Mouse (Mus musculus) retina, embryonic 14.5 days (tissue): Measurements from ENCODE around the gene Nob1.

Source experiments
- DNase-seq: peaks from one replicate; pipeline ENCODE4 v3.0.0-alpha.2; 2015; ENCODE audit warnings: low spot score

The Nob1 gene

GRCm38 (mm10) chr8:107435962-107436831, 11.3 kb upstream of the Nob1 start, which contains the start of gene Wwp2:
Gene Wwp2, plus strand, starts transcription at chr8:107436365.
- DNase-seq: peak; percentile 79

- no peak for DNase-seq
These were observed 10.6 kb upstream of the Nob1 start for GRCm38 (mm10) chr8:107435421-107435961.

- no peak for DNase-seq
These were observed 6.0 kb upstream of the Nob1 start for GRCm38 (mm10) chr8:107430821-107431220.

- DNase-seq: no peak
These were observed 363 bp upstream of the Nob1 start for GRCm38 (mm10) chr8:107425230-107425597.

- DNase-seq: no peak
These were observed 675 bp downstream of the Nob1 start for GRCm38 (mm10) chr8:107424176-107424575.

GRCm38 (mm10) chr8:107417001-107417400, 7.8 kb downstream of the Nob1 start:
- DNase-seq: no peak

GRCm38 (mm10) chr8:107413881-107414280, 11.0 kb downstream of the Nob1 start:
- DNase-seq: no peak

- no peak for DNase-seq
These were observed 12.3 kb downstream of the Nob1 start for GRCm38 (mm10) chr8:107412552-107412951.

- DNase-seq: peak; percentile 75
These were observed 13.5 kb downstream of the Nob1 start for GRCm38 (mm10) chr8:107411391-107411790.

GRCm38 (mm10) chr8:107405935-107406334, 18.9 kb downstream of the Nob1 start:
- no peak for DNase-seq

GRCm38 (mm10) chr8:107404057-107404456, 20.8 kb downstream of the Nob1 start:
- DNase-seq: no peak

GRCm38 (mm10) chr8:107403038-107403781, 21.6 kb downstream of the Nob1 start, which contains the start of gene Nqo1:
Gene Nqo1, minus strand, starts transcription at chr8:107403206.
- DNase-seq: peak; percentile 81

GRCm38 (mm10) chr8:107401866-107402265, 23.0 kb downstream of the Nob1 start:
- no peak for DNase-seq

- no peak for DNase-seq
These were observed 25.4 kb downstream of the Nob1 start for GRCm38 (mm10) chr8:107399495-107399894.

- no peak for DNase-seq
These were observed 27.2 kb downstream of the Nob1 start for GRCm38 (mm10) chr8:107397665-107398064.

- DNase-seq: no peak
These were observed 28.7 kb downstream of the Nob1 start for GRCm38 (mm10) chr8:107396106-107396670.

GRCm38 (mm10) chr8:107395397-107395796, 29.5 kb downstream of the Nob1 start:
- DNase-seq: no peak

- no peak for DNase-seq
These were observed 33.7 kb downstream of the Nob1 start for GRCm38 (mm10) chr8:107391136-107391516.

GRCm38 (mm10) chr8:107390476-107391135, 34.2 kb downstream of the Nob1 start:
- no peak for DNase-seq

- DNase-seq: no peak
These were observed 35.3 kb downstream of the Nob1 start for GRCm38 (mm10) chr8:107389557-107389956.

- peak; percentile 55 for DNase-seq
These were observed 37.0 kb downstream of the Nob1 start for GRCm38 (mm10) chr8:107387861-107388260.

GRCm38 (mm10) chr8:107386642-107387041, 38.2 kb downstream of the Nob1 start:
- DNase-seq: peak; percentile 78
